Mouse (Mus musculus): Measurements from ENCODE around the gene Fgfr2.

The Fgfr2 gene

DNA sequence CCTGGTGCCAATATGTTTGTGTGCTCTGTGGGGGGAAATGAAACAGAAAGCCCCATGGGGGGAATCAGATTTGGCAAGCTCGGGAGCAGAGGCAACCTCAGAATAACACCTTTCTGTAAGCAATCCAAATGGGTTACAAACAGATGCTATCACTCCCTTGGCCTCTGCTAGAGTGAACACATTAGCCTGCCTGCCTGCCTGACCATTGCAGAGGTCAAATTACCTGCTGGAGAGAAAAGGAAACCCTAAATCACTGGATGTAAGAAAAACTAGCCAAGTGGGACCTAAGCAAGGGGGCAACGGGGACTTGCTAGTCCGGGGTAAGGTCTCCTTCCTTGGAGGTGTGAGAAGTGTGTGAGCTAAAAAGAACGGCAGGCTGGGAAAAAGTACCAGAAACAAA, 3004.4 kb downstream of the Fgfr2 start:
- no peak for DNase-seq (ENCODE audit: low read depth, low spot score)
- Histone ChIP-seq H3K36me3 (ENCODE audit: control insufficient read depth, insufficient read depth, low read length, poor library complexity, severe bottlenecking) (no peaks in the 10 kb centered on the region), H3K27me3 (ENCODE audit: control insufficient read depth, insufficient read depth, low read length, poor library complexity, severe bottlenecking) (no peaks in the 10 kb centered on the region)

GRCm38 (mm10) chr7:130117466-130118123, 3005.6 kb downstream of the Fgfr2 start:
- no peak for DNase-seq (ENCODE audit: low read depth, low spot score)
- Histone ChIP-seq H3K27me3 (ENCODE audit: control insufficient read depth, insufficient read depth, low read length, poor library complexity, severe bottlenecking) (no peaks in the 10 kb centered on the region), H3K36me3 (ENCODE audit: control insufficient read depth, insufficient read depth, low read length, poor library complexity, severe bottlenecking) (no peaks in the 10 kb centered on the region)

- Histone ChIP-seq H3K27me3 (ENCODE audit: control insufficient read depth, insufficient read depth, low read length, poor library complexity, severe bottlenecking) (no peaks in the 10 kb centered on the region), H3K36me3 (ENCODE audit: control insufficient read depth, insufficient read depth, low read length, poor library complexity, severe bottlenecking) (no peaks in the 10 kb centered on the region)
- no peak for DNase-seq (ENCODE audit: low read depth, low spot score)
Observed at GRCm38 (mm10) chr7:130114436-130114835, 3008.7 kb downstream of the Fgfr2 start.
